Mouse (Mus musculus) forebrain, embryonic 16.5 days (tissue): ENCODE data around the gene Jag1. TPM values are rescaled to one million over a fixed set of nuclear protein-coding genes. Genes with fewer than 3 reads are reported as not detected.
A peak's percentile ranks its signal among the peaks of the same experiment; 100 is the strongest.

Experiments
- ATAC-seq: fragments of 200-750 bp; cut with Nextera tagmentation; 2 replicates; pipeline ENCODE4 v1.8.0; 2017; ENCODE audit warnings: mild to moderate bottlenecking, moderate library complexity
- H3K27ac ChIP-seq: fragments of 300-500 bp; sonication (generic); 2 replicates; pipeline ENCODE4 v1.5.1; 2014; ENCODE audit warnings: low read length, control low read depth
- H3K27me3 ChIP-seq: fragments of 300-500 bp; sonication (generic); replicated peaks from 2 replicates; pipeline ENCODE4 v1.6.1; 2014; ENCODE audit warnings: low read length; ENCODE audit not compliant: control insufficient read depth, insufficient read depth
- H3K36me3 ChIP-seq: fragments of 300-500 bp; sonication (generic); 2 replicates; pipeline ENCODE4 v1.6.1; 2014; ENCODE audit not compliant: control insufficient read depth, insufficient read depth
- H3K4me1 ChIP-seq: fragments of 300-500 bp; sonication (generic); replicated peaks from 2 replicates; pipeline ENCODE4 v1.6.1; 2014; ENCODE audit warnings: low read length; ENCODE audit not compliant: control insufficient read depth, insufficient read depth
- H3K4me2 ChIP-seq: fragments of 300-500 bp; sonication (generic); 2 replicates; pipeline ENCODE4 v1.6.1; 2014; ENCODE audit warnings: mild to moderate bottlenecking, low read length, control low read depth
- H3K4me3 ChIP-seq: fragments of 300-500 bp; sonication (generic); replicated peaks from 2 replicates; pipeline ENCODE4 v1.5.1; 2014; ENCODE audit warnings: mild to moderate bottlenecking, low read length, control low read depth
- H3K9ac ChIP-seq: fragments of 300-500 bp; sonication (generic); replicated peaks from 2 replicates; pipeline ENCODE4 v1.6.1; 2014; ENCODE audit warnings: low read depth, low read length, control low read depth
- H3K9me3 ChIP-seq: fragments of 300-500 bp; sonication (generic); 2 replicates; pipeline ENCODE4 v1.6.1; 2016; ENCODE audit warnings: low read length; ENCODE audit not compliant: control insufficient read depth
- WGBS: fragments of 180-500 bp; shearing (Covaris S2); extraction: QIAGEN DNeasy Blood & Tissue Kit; methylation state at CpG from one replicate; pipeline ENCODE4 v1.1.7; 2014; 5-methylcytosine and 5-hydroxymethylcytosine counted together
- polyA plus RNA-seq: library from polyadenylated mRNA; unstranded; fragments of >200 nt; fragmentation: Nextera tagmentation; extraction: Ambion mirVana; gene quantifications from 2 replicates; pipeline ENCODE4 v1.2.1, GENCODE M21; 2015

The Jag1 gene
- polyA plus RNA-seq, 1 experiment from 2014 or later, result 8.9 TPM

- Histone ChIP-seq H3K4me1 (peaks cover 29% of the 10 kb centered on the region), H3K4me3 (peak overlapping the region; percentile 68), H3K27ac (peak overlapping the region; percentile 79), H3K27me3 (peaks cover 9% of the 10 kb centered on the region; the same call in 1 of the 2 replicates), H3K9me3 (no peaks in the 10 kb centered on the region), H3K4me2 (peak overlapping the region; percentile 89), H3K9ac (peak overlapping the region; percentile 59), H3K36me3 (no peaks in the 10 kb centered on the region)
- WGBS, result 0% methylated on average over 32 of the region's 33 CpGs
- peak; percentile 56 for ATAC-seq
Observed at GRCm38 (mm10) chr2:137117321-137117690, 862 bp upstream of the Jag1 start.

- Histone ChIP-seq H3K36me3 (no peaks in the 10 kb centered on the region), H3K9ac (peak overlapping the region; percentile 59), H3K4me3 (peak overlapping the region; percentile 68), H3K9me3 (no peaks in the 10 kb centered on the region), H3K4me1 (peaks cover 29% of the 10 kb centered on the region), H3K27me3 (peaks cover 10% of the 10 kb centered on the region), H3K4me2 (peak overlapping the region; percentile 89), H3K27ac (peak overlapping the region; percentile 79)
- WGBS, result 0% methylated on average over 61 of the region's 61 CpGs
- ATAC-seq, result peak; percentile 62
Observed at GRCm38 (mm10) chr2:137116675-137117320, 354 bp upstream of the Jag1 start.

- Histone ChIP-seq H3K4me2 (peak overlapping the region; percentile 89), H3K27me3 (peaks cover 10% of the 10 kb centered on the region), H3K36me3 (no peaks in the 10 kb centered on the region), H3K4me3 (peak overlapping the region; percentile 68), H3K9me3 (no peaks in the 10 kb centered on the region), H3K9ac (peak overlapping the region; percentile 59), H3K27ac (no peak overlapping the region; the same call in 1 of the 2 replicates), H3K4me1 (peaks cover 29% of the 10 kb centered on the region)
- under 1% methylated on average over 40 of the region's 40 CpGs for WGBS
- ATAC-seq, result no peak
Observed at GRCm38 (mm10) chr2:137115241-137116024, 1.0 kb downstream of the Jag1 start.

GRCm38 (mm10) chr2:137114248-137115096 lies 2.0 kb downstream of the Jag1 start:
- Histone ChIP-seq H3K4me3 (peak overlapping the region; percentile 68), H3K9me3 (no peaks in the 10 kb centered on the region), H3K27me3 (peaks cover 10% of the 10 kb centered on the region), H3K36me3 (no peaks in the 10 kb centered on the region), H3K4me2 (peak overlapping the region; percentile 89), H3K27ac (peak overlapping the region; percentile 48; the same call in 1 of the 2 replicates), H3K4me1 (peaks cover 37% of the 10 kb centered on the region), H3K9ac (peak overlapping the region; percentile 59)
- under 1% methylated on average over 49 of the region's 51 CpGs for WGBS
- peak; percentile 63 for ATAC-seq

GRCm38 (mm10) chr2:137113288-137114061 lies 3.0 kb downstream of the Jag1 start:
- peak overlapping the region; percentile 89 for H3K4me2 ChIP-seq
- H3K27me3 ChIP-seq, result peaks cover 7% of the 10 kb centered on the region
- WGBS, result 4% methylated on average over 12 of the region's 12 CpGs
- no peak overlapping the region for H3K27ac ChIP-seq
- H3K4me1 ChIP-seq, result peaks cover 43% of the 10 kb centered on the region
- H3K4me3 ChIP-seq, result peak overlapping the region; percentile 68
- ATAC-seq, result no peak
- H3K9me3 ChIP-seq, result no peaks in the 10 kb centered on the region
- H3K9ac ChIP-seq, result peak overlapping the region; percentile 23; the same call in 1 of the 2 replicates
- no peaks in the 10 kb centered on the region for H3K36me3 ChIP-seq

- Histone ChIP-seq H3K36me3 (no peaks in the 10 kb centered on the region), H3K4me1 (peaks cover 38% of the 10 kb centered on the region), H3K27ac (no peak overlapping the region), H3K9ac (no peak overlapping the region), H3K27me3 (peaks cover 6% of the 10 kb centered on the region), H3K9me3 (no peaks in the 10 kb centered on the region), H3K4me2 (no peak overlapping the region), H3K4me3 (no peak overlapping the region)
- ATAC-seq, result no peak
- 7% methylated on average over 4 of the region's 4 CpGs for WGBS
Observed at GRCm38 (mm10) chr2:137110214-137110898, 6.1 kb downstream of the Jag1 start.

- no peak overlapping the region for H3K4me2 ChIP-seq
Observed at GRCm38 (mm10) chr2:137109321-137110213, 6.9 kb downstream of the Jag1 start.

More at GRCm38 (mm10) chr2:137109321-137110213, 6.9 kb downstream of the Jag1 start:
- 18% methylated on average over 15 of the region's 15 CpGs for WGBS
- no peak overlapping the region for H3K27ac ChIP-seq
- ATAC-seq, result peak; percentile 77
- no peak overlapping the region for H3K9ac ChIP-seq
- no peak overlapping the region for H3K4me3 ChIP-seq
- peaks cover 30% of the 10 kb centered on the region for H3K4me1 ChIP-seq
- H3K27me3 ChIP-seq, result peaks cover 6% of the 10 kb centered on the region
- no peaks in the 10 kb centered on the region for H3K36me3 ChIP-seq
- H3K9me3 ChIP-seq, result no peaks in the 10 kb centered on the region
